Mouse (Mus musculus) thymus, postnatal 10 days (tissue): Measurements from ENCODE around the gene Fam78a.

Experiments used
- DNase-seq, 2 experiments: peaks; one replicate each; pipeline ENCODE4 v3.0.0; 2021; ENCODE audit warnings: low spot score in 2 of 2

Gene Fam78a

DNA sequence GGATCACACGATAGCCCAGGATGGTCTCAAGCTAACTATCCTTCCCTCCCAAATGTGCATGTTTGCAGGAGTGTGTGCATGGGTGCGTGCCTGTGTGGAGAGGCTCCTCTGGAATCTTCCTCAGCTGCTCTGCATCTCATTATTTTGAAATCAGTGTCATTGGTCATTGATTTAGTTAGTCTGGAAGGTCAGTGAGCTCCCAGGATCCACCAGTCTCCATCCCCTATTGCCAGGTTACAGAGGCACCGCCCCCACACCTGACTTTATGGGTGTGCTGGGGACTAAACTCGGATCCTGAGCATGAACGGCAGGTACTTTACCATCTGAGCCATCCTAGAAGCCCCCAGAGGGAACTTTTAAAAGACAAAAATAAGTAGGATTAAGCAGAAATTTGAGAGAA lies 18.3 kb upstream of the Fam78a start:
- DNase-seq: no peak

DNA sequence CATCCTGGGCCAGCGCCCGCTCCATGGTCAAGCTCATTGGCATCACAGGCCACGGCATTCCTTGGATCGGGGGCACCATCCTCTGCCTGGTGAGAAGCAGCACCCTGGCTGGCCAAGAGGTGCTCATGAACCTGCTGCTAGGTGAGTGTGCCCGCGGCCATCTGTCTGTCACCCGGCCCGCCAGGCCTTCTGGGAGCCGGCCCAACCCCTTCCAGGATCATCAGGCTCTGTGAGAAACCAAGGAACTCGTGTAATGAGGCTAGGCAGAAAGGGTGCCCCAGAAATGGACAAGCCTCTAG lies 11.4 kb upstream of the Fam78a start:
- DNase-seq: no peak

DNA sequence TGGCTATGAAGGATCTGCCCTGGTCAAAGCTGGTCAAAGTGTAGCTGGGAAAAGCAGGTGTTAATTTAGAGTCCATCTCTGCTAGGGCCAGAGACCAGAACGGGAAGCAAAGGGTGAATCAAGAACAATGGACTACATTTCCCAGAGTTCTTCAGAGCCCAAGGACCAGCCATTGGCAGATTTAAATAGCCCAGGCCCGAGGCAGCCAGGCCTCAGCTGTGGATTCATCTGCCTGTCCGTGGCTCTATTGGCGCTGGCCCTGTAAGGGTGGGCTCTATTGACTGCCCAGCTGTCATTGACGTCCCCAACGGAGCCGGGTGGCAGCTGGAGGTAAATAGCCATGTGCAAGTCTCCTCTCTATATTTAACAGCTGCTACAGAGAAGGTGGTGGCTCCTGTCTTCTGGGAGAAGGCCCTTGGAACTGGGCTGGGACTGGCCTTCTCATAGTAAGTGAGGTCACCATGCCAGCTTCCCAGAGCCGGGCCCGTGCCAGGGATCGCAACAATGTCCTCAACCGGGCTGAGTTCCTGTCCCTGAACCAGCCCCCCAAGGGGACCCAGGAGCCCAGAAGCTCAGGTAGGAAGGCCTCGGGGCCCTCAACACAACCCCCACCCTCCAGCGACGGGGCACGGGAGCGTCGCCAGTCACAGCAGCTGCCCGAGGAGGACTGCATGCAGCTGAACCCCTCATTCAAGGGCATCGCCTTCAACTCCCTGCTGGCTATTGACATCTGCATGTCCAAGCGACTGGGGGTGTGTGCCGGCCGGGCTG lies 10.9 kb upstream of the Fam78a start, which contains the start of gene Plpp7:
TSS of gene Plpp7 (plus strand) at position 178 of the 771 bp plus-strand sequence.
- DNase-seq: no peak

DNA sequence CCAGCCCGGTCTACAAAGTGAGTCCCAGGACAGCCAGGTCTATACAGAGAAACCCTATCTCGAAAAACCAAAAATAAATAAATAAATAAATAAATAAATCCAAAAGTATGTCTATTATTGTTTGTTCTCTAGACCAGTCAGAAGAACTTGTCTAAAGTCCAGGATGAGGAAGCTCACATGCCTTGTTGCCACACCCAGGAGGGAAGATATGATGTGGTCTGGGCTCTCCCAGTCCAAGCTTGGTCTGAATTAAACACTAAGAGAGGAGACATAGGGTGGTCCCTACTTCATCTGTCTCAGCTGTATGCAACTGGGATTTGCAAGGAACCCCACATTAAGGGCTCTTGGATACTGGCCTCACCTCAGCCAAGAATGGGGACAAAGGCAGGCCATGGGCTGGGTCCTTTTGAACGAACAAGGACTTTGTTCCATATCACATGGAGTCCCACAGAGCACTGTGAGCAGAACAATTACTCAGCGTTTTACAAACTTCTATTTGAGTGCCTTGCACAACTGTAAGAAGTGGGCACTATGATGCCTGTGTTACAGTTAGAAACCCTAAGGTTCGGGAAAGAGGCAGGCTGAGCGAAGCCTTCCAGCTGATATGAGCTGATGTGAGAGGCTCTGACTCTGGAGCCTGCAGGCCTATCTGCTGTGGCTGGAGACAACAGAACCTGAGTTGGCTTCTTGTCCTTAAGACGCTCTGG lies 9.5 kb upstream of the Fam78a start:
- no peak for DNase-seq

DNA sequence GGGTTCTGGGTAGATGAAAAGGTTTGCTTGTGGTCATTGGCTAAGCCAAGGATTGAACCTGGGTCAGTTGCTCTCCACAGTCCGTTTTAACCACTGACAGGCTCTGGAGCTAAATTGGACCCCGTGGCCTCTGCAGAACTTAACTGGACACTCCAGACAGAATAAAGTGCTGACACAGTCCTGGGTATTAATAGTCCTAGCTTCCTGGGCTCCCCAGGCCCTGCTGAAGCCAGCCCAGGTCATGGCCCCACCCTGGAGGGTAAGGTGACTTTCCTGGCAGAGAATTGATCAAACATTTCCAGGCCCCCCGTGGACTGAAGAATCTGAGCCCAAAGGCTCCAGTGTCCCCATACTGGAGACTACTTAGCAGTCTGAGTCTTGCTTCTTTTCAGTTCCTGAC lies 7.3 kb upstream of the Fam78a start:
- no peak for DNase-seq

DNA sequence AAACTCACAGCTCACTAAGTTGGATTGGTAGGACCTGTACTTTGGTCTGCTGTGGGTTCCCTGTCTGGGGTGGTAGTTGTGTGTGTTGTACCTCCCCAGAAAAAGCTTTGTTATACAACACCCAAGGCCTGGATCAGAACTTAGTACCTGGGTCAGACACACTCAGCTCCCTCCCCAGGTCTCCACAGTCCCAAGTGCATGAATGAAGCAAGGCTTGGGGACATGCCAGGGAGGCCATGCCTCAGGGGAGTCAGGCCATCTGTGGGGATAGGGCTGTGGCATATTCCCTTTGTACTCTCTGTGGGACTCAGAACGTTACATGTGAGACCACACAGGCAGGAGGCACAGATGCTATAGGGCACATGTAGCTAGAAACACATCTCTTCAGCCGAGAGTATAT lies 5.5 kb upstream of the Fam78a start:
- DNase-seq: no peak

DNA sequence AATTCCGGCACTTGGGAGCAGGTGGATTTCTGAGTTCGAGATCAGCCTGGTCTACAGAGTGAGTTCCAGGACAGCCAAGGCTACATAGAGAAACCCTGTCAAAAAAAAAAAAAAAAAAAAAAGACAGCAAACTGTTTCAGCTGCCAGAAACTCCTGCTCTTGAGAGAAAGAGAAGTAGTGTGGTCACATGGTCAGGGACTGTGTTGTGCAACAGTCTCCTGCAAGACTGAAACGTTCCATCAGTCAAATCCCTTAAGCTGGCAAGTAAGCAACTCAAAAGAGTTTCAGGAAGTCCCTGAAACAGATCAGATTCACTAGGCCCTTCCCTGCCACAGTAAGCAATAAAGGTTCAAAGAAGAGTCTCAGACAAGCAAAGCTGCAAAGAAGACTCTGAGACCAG lies 4.9 kb upstream of the Fam78a start:
- DNase-seq: no peak

DNA sequence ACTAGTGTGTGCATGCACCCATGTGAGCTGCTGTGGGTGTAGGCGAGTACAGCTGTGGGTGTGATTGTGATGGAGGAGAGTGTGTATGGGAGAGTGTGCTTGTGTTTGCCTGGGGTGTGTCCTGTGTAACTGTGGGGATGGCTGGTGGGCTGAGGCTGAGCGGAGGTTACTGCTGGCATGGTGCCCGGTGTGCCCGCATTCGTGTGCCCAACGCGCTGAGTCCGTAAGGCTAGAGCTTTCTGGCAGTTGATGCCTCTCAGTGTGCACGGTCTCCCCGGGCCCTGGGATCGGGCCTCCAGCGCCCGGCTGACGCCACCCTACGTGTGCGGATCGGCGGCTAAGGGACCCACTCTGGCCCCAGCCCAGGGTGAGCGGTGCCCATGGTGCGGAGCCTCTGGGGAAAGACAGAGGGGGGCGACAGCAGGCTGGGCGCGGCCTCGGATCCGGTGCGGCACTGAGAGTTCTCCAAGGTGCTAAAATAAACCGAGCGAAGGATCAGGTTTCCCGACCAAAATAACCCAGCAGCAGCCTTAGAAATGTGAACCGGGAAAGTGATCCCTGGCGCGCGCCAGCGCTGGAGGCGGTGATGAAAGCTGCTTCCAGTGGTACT lies 3.8 kb upstream of the Fam78a start:
- peak in 1 of 2 experiments; percentile 35 for DNase-seq

DNA sequence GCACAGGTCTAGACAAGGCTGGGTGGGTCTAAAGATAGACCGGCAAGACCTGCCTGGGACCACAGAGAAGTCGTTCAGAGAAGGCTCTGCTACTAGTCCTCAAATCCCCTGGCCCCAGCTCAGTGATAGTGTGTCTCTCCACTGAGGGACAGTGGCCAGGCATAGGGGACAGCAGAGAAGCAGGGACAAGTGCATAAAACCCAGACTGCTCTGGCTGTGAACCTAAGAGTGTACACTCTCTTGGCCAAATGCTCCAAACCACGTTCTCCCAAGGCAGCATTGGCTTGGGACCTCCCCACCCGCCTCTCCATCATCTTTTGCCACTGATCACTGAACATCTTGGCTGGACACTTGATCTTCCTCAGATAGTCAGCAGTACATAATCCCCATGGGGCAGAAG lies 2.9 kb upstream of the Fam78a start:
- DNase-seq: no peak

DNA sequence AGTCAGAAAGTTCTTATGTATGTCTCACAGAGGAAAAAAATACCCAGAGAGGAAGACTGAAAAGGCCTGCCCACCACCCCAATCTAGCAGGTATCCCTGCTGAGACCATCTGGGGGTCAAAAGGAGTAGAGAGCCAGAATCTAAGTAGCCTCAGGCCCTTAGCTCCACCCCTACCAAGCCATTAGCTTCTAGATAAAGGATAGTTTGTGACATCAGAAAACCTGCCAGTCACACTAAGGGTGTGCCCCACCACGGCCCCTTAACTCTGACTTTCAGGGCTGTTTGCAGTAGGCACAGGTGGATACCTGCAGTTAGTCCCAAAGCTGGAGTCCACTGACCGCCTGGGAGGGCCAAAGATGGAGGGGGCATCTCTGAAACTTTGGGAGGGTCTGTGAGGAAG lies 574 bp upstream of the Fam78a start:
- DNase-seq: no peak

DNA sequence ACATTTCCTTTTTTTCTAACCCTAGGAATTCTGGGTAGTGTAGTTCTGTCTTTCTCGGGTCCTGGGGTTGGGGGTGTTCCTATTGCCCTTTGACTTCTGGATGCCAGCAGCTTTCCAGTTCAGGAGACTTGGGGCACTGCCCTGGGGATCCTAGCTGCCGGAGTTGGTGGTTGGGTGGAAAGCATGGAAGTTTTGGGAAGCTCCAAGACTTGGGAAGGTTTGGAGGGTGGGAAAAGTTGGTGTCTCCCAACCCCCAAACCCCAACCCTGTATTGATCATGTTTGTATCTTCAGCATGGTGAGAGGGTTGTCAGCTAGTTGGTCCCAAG lies 179 bp upstream of the Fam78a start:
- DNase-seq: no peak

DNA sequence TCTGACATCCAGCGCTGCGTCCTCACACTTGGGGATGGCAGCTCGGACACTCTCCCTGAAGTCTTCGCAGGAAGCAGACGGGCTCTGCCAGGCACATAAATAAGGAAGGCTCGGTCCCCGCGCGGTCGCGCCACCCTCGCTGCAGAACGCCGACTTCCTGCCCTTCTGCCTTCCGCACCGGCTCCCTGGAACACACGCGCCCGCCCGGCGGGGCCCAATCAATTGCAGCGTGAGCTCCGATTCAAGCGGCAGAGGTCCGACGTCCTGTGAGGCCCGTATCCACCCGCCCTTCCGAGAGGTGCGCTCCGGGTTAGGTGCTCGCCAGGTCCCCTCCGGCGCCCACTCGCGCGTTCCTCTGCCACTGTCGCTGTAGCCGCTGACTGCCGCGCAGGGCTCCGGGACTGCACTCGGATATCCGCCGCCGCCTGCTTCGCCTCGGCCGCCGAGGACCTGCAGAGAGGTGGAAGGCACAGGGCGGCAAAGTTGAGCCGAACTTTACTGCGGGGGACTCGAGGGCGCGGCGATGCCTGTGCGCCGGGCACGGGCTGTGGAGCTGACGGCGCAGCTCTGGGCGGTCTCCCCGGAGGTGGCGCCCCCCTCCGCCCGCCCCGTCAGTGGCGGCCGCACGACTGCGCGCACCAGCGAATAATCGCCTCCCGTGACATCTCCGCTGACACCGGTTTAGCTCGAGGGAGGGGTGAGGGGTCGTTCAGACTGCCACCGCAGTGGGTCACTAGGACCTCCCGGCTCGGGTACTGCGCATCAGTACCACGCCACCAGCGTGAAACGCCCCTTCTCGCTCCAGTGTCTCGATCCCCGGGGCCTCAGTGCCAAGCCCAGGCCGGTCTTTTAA lies 1.3 kb downstream of the Fam78a start:
- DNase-seq: peak; percentile 77 to 81

DNA sequence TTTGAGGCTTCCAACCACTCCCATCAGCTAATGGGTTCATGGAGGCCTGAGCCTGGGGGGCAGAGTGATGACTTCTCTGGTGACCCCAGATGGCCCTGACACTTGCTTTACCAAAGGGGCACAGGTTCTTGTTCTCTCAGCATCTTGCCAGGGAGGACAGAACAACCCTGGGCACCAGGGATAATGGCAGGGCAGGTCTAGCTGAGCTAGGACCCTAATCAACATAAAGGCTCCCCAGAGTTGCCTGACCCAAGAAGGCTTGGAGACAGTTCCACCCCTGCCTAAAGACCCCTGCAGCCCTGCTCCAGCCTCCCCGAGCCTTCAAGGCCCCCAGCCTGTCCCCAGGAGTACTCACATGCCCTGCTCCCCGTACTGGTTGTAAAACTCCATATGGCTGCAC lies 2.4 kb downstream of the Fam78a start:
- DNase-seq: peak in 1 of 2 experiments; percentile 22

DNA sequence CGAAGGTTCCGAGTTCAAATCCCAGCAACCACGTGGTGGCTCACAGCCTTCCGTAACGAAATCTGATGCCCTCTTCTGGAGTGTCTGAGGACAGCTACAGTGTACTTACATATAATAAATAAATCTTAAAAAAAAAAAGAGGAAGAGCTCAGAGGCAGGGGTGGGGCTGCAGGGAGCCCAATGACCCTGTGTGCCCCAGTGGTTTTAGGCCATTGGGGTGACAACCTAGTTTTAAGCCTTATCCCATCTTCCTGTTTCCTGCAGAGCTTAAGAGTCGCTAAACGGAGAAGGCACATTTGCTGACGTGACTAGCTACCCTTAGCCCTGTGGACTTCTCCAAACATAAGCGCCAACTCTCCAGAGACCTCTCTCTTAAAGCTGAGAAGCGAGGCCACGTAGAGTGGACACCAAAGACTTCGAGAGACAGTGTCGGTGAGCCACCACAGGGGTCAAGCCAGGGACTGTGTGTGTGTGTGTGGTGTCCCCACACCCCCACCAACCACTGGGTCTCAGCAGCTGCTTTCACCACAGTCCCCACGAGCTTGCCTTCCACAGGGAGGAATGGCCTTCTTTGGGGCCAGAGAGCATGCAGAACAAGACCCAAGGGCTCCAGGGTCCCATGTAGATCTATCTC lies 3.2 kb downstream of the Fam78a start:
- DNase-seq: peak in 1 of 2 experiments; percentile 28

DNA sequence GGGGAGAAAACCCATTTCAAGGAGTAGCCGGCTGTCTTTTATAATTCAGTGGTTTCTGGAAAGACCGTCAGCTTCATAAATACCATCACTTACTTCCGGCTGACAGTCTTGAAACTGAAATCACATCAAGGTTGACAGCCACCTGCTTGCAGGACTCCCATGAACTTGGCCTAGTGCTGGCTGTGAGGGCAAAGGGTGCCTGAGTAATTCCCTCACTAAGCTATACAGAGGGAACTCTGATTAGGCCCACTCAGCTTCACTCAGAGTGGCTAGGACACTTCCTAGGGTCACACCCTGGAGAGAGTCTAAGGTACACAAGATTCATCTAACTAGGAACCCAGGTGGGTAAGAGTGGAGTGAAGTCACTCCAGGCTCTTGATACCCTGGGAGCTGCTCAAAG lies 4.0 kb downstream of the Fam78a start:
- peak in 1 of 2 experiments; percentile 39 for DNase-seq

DNA sequence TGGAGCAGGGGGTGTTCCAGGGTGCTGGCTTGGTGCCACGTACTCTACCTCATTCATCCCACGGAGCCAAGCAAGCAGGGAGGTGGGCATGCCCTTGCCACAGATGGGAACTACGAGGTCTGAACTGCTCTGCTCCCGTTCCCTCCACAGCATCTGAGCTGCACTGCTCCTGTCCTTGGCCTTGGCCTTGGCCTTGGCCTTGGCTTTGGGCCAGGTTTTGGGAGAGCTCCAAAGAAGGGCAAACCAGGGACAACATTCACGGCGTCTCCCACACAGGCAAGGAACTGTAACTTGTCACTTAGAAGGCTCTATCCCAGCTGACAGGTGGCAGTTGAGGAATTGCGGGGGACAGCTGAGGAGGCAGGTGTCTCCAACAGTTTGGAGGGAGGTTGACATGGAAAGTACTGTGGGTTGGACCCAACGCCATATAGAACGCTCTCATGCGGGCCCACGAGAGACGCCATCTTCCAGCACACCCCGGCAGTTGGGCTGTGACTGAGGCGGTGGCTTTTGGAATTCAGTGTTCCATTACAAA lies 5.4 kb downstream of the Fam78a start:
- DNase-seq: peak in 1 of 2 experiments; percentile 15

DNA sequence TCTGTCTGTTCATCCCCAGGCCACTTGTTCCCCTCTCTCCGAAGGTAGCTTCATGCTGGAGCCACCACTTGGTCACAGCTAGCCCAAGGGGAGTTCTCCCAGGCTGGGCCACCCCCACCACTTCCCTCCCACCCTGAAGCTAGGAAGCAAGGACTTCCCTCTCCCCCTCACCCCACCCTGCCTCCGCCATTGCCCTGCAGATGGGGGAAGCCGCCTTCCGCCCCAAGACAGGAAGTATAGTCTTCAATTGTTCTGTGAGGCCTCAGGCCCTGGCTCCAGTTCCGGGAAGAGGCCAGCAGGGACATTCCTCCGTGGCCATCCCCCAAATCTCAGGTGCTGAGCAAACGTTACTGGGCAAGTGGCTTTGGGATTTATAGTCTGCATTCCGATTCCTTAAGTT lies 6.1 kb downstream of the Fam78a start:
- DNase-seq: peak; percentile 73 to 76

DNA sequence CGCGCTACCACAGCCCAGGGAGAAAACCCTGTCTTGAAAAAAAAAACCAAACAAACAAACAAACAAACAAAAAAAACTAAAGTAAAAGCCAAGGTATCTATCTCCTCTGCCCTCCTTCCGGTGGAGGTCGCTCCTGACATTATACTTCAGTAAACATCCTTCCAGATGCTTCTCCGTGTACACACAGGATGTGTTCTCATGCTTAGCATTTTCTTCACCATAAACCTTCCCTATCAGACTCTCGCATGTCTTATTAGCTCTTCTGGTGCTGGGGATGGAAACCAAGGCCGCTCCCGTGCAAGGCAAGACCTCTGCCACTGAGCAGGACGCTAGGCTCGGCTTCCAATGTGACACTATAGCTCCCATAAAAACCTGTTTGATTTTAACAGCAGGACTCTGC lies 6.9 kb downstream of the Fam78a start:
- peak in 1 of 2 experiments; percentile 26 for DNase-seq

DNA sequence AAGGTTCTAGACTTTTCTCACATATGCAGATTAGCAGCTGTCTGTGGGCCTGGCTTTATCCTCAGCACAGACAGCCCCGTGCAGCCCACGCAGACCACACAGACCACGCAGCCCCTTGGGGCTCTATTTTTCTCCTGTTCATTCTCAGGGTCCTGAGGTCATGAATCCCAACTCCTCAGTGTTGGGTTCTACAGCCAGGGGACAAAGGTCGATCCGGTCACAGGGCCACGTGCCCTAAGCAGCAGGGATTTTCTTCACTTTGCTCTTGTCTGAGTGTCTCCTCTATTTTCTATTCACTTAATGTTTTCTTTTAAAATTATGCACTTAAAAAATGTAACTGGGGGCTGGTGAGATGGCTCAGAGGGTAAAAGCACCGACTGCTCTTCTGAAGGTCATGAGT lies 9.3 kb downstream of the Fam78a start:
- DNase-seq: no peak

DNA sequence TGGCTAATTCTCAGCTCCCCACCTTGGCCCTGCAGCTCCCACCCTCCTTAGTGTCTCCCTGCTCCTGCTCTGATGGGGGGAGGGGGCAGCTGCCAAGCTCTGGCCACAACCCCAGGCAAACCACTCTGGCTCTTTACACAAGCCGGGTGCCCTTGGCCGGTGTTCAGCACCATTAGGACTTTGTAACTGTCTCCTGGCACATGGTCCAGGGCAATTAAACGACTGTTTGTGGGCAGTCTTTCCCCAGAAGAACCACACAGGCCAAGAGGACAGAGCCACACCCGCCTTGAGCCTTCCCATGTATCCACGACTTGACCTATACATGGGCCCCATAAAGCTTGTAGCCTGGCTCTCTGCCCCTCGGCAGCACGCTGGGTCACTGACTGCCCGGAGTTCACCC lies 10.3 kb downstream of the Fam78a start:
- no peak for DNase-seq

DNA sequence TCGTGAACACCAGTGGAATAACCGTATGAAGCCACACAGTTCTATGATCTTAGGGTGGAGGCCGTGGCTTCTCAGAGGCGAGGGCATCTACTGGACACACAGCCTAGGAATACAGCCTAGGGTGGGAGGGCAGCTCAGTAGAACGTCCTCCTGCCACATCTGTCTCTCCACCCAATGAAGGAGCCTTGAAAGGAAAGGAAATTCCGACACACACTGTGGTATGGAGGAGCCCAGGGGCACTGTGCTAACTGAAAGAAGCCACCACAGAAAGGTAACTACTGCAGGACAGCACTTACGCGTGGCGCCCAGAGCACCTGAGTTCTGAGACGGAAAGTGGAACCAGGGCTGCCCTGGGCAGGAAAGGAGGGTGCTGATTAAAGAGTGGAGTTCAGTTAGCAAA lies 13.9 kb downstream of the Fam78a start:
- DNase-seq: no peak
